Mouse (Mus musculus) MEL (cell line): ENCODE data around the gene Hadha. TPM values are rescaled to one million over a fixed set of nuclear protein-coding genes. Genes with fewer than 3 reads are reported as not detected.

Experiments
- DNase-seq: peaks from one replicate; pipeline ENCODE4 v3.0.0; 2011; ENCODE audit warnings: low read depth, low spot score
- H3K27ac ChIP-seq: 2 replicates; pipeline ENCODE4 v1.5.1; 2012; ENCODE audit warnings: low read depth, mild to moderate bottlenecking, control low read depth, low read length, moderate library complexity; ENCODE audit not compliant: control insufficient read depth
- H3K27me3 ChIP-seq, 2 experiments: fragments of 150-350 bp in 1 of 2; sonication (generic) in 1 of 2; 2 replicates each; pipeline ENCODE4 v1.6.1; 2012; ENCODE audit warnings: low read length in 2 of 2, mild to moderate bottlenecking in 2 of 2, improper control_type of control experiment in 1 of 2, moderate library complexity in 1 of 2; ENCODE audit not compliant: insufficient read depth in 2 of 2, control insufficient read depth in 1 of 2
- H3K36me3 ChIP-seq, 2 experiments: 2 replicates each; pipeline ENCODE4 v1.6.1; 2012 to 2014; ENCODE audit warnings: low read length in 2 of 2, improper control_type of control experiment in 1 of 2, inconsistent platforms in 1 of 2, mild to moderate bottlenecking in 1 of 2; ENCODE audit not compliant: insufficient read depth in 2 of 2, control insufficient read depth in 1 of 2
- H3K4me1 ChIP-seq, 2 experiments: fragments of 150-350 bp in 1 of 2; sonication (generic) in 1 of 2; 2 replicates each; pipeline ENCODE4 v1.6.1; 2012; ENCODE audit warnings: low read length in 2 of 2, improper control_type of control experiment in 1 of 2, mild to moderate bottlenecking in 1 of 2; ENCODE audit not compliant: insufficient read depth in 2 of 2, control insufficient read depth in 1 of 2
- H3K4me3 ChIP-seq, 2 experiments: fragments of 150-350 bp in 1 of 2; sonication (generic) in 1 of 2; 2 replicates each; pipeline ENCODE4 v1.5.1; 2012; ENCODE audit warnings: low read depth in 2 of 2, low read length in 2 of 2, mild to moderate bottlenecking in 2 of 2, moderate library complexity in 2 of 2, control low read depth in 1 of 2, improper control_type of control experiment in 1 of 2; ENCODE audit not compliant: control insufficient read depth in 1 of 2, insufficient read depth in 1 of 2
- H3K79me2 ChIP-seq: 2 replicates; pipeline ENCODE4 v1.6.1; 2012; ENCODE audit warnings: mild to moderate bottlenecking, low read length, moderate library complexity; ENCODE audit not compliant: control insufficient read depth, poor library complexity, insufficient read depth
- H3K9ac ChIP-seq: 2 replicates; pipeline ENCODE4 v1.6.1; 2012; ENCODE audit warnings: low read depth, mild to moderate bottlenecking, control low read depth, low read length, moderate library complexity; ENCODE audit not compliant: control insufficient read depth, poor library complexity, severe bottlenecking
- H3K9me3 ChIP-seq: fragments of 150-350 bp; sonication (generic); replicated peaks from 2 replicates; pipeline ENCODE4 v1.6.1; 2012; ENCODE audit warnings: mild to moderate bottlenecking, low read length, improper control_type of control experiment, moderate library complexity; ENCODE audit not compliant: insufficient read depth
- BHLHE40 ChIP-seq: IDR thresholded peaks from 2 replicates; pipeline ENCODE4 v1.6.1; 2012; ENCODE audit warnings: low read depth, mild to moderate bottlenecking, inconsistent platforms, low read length, improper control_type of control experiment, borderline replicate concordance
- CTCF ChIP-seq, 3 experiments: IDR thresholded peaks in 2 of 3; conservative IDR thresholded peaks in 1 of 3; 2 replicates each; pipeline ENCODE4 v1.5.1; 2011 to 2012; ENCODE audit warnings: low read length in 3 of 3, low read depth in 2 of 3, mild to moderate bottlenecking in 2 of 3, improper control_type of control experiment in 1 of 3, inconsistent platforms in 1 of 3, mixed read lengths in 1 of 3, moderate library complexity in 1 of 3; ENCODE audit not compliant: control insufficient read depth in 1 of 3, insufficient read depth in 1 of 3, poor library complexity in 1 of 3, severe bottlenecking in 1 of 3
- E2F4 ChIP-seq: IDR thresholded peaks from 2 replicates; pipeline ENCODE4 v1.6.1; 2011; ENCODE audit warnings: low read depth, low read length, improper control_type of control experiment, borderline replicate concordance
- ELF1 ChIP-seq: IDR thresholded peaks from 2 replicates; pipeline ENCODE4 v1.6.1; 2014; ENCODE audit warnings: low read depth, mild to moderate bottlenecking, inconsistent platforms, low read length, improper control_type of control experiment, moderate library complexity
- EP300 ChIP-seq, 2 experiments: IDR thresholded peaks; 2 replicates each; pipeline ENCODE4 v1.6.1; 2011; ENCODE audit warnings: improper control_type of control experiment in 2 of 2, low read length in 2 of 2, low read depth in 1 of 2, mild to moderate bottlenecking in 1 of 2
- GATA1 ChIP-seq: IDR thresholded peaks from 2 replicates; pipeline ENCODE4 v1.6.1; 2011; ENCODE audit warnings: low read depth, low read length, improper control_type of control experiment
- HCFC1 ChIP-seq: IDR thresholded peaks from 2 replicates; pipeline ENCODE4 v1.6.1; 2012; ENCODE audit warnings: low read depth, mild to moderate bottlenecking, inconsistent platforms, low read length, improper control_type of control experiment, moderate library complexity
- MAX ChIP-seq: IDR thresholded peaks from 2 replicates; pipeline ENCODE4 v1.6.1; 2011; ENCODE audit warnings: low read length, improper control_type of control experiment
- MXI1 ChIP-seq: IDR thresholded peaks from 2 replicates; pipeline ENCODE4 v1.6.1; 2011; ENCODE audit warnings: mild to moderate bottlenecking, low read depth, low read length, improper control_type of control experiment
- MYC ChIP-seq: IDR thresholded peaks from 2 replicates; pipeline ENCODE4 v1.6.1; 2011; ENCODE audit warnings: low read depth, mild to moderate bottlenecking, low read length, improper control_type of control experiment, moderate library complexity
- NELFE ChIP-seq: IDR thresholded peaks from 2 replicates; pipeline ENCODE4 v1.6.1; 2011; ENCODE audit warnings: low read depth, low read length, improper control_type of control experiment
- POLR2A ChIP-seq, 2 experiments: IDR thresholded peaks; 2 replicates each; pipeline ENCODE4 v1.6.1; 2011 to 2012; ENCODE audit warnings: low read length in 2 of 2, mild to moderate bottlenecking in 2 of 2, control low read depth in 1 of 2, improper control_type of control experiment in 1 of 2, low read depth in 1 of 2, moderate library complexity in 1 of 2; ENCODE audit not compliant: control insufficient read depth in 1 of 2, insufficient read depth in 1 of 2, poor library complexity in 1 of 2
- POLR2AphosphoS2 ChIP-seq: IDR thresholded peaks from 2 replicates; pipeline ENCODE4 v1.6.1; 2011; ENCODE audit warnings: low read length, improper control_type of control experiment
- POLR2AphosphoS5 ChIP-seq: IDR thresholded peaks from 2 replicates; pipeline ENCODE4 v1.6.1; 2012; ENCODE audit warnings: low read depth, borderline replicate concordance, mild to moderate bottlenecking, inconsistent platforms, low read length, moderate library complexity, mixed read lengths
- RAD21 ChIP-seq: IDR thresholded peaks from 2 replicates; pipeline ENCODE4 v1.6.1; 2011; ENCODE audit warnings: mild to moderate bottlenecking, low read depth, low read length, improper control_type of control experiment
- RCOR1 ChIP-seq: IDR thresholded peaks from 2 replicates; pipeline ENCODE4 v1.6.1; 2012; ENCODE audit warnings: low read depth, mild to moderate bottlenecking, inconsistent platforms, low read length, improper control_type of control experiment
- SIN3A ChIP-seq: IDR thresholded peaks from 2 replicates; pipeline ENCODE4 v1.6.1; 2012; ENCODE audit warnings: low read length, improper control_type of control experiment, inconsistent platforms
- TAL1 ChIP-seq: IDR thresholded peaks from 2 replicates; pipeline ENCODE4 v1.6.1; 2012; ENCODE audit warnings: mild to moderate bottlenecking, inconsistent platforms, low read length, moderate library complexity, mixed read lengths
- TBP ChIP-seq: IDR thresholded peaks from 2 replicates; pipeline ENCODE4 v1.8.0; 2011; ENCODE audit warnings: low read depth, low read length, improper control_type of control experiment
- TCF12 ChIP-seq: IDR thresholded peaks from 2 replicates; pipeline ENCODE4 v1.6.1; 2014; ENCODE audit warnings: low read depth, mild to moderate bottlenecking, inconsistent platforms, low read length, improper control_type of control experiment, moderate library complexity
- ZC3H11A ChIP-seq: IDR thresholded peaks from 2 replicates; pipeline ENCODE4 v1.6.1; 2012; ENCODE audit warnings: low read depth, mild to moderate bottlenecking, inconsistent platforms, low read length, improper control_type of control experiment
- ZMIZ1 ChIP-seq: IDR thresholded peaks from 2 replicates; pipeline ENCODE4 v1.6.1; 2012; ENCODE audit warnings: low read depth, mild to moderate bottlenecking, inconsistent platforms, low read length, improper control_type of control experiment, moderate library complexity
- ZNF384 ChIP-seq: IDR thresholded peaks from 2 replicates; pipeline ENCODE4 v1.6.1; 2012; ENCODE audit warnings: low read depth, mild to moderate bottlenecking, inconsistent platforms, low read length, improper control_type of control experiment
- polyA plus RNA-seq, 2 experiments: library from polyadenylated mRNA; stranded (reverse) in 1 of 2; unstranded in 1 of 2; fragments of >175 nt in 1 of 2; fragments of >200 nt in 1 of 2; gene quantifications; 2 replicates each; pipeline versions ENCODE4 v1.2.1 to v1.2.4; 2012; ENCODE audit warnings: low replicate concordance in 2 of 2, low read depth in 1 of 2; ENCODE audit not compliant: insufficient read length in 2 of 2, insufficient read depth in 1 of 2, missing spikeins in 1 of 2
- total RNA-seq: library from RNA; depleted of rRNA; stranded (reverse); fragments of 300-350 nt; gene quantifications from 2 replicates; pipeline ENCODE4 v1.2.3, GENCODE M21; 2012

The Hadha gene
- total and polyA plus RNA-seq, 3 experiments, result 107 to 271 (median 120) TPM

- Histone ChIP-seq H3K4me3 (peak overlapping the region; percentile 54 to 64), H3K4me1 (peaks cover 2 to 26% of the 10 kb centered on the region in 2 experiments; a peak in 3 of 4 replicates), H3K27me3 (no peaks in the 10 kb centered on the region), H3K27ac (no peak overlapping the region; the same call in 1 of the 2 replicates), H3K9ac (peak overlapping the region; percentile 51), H3K9me3 (no peaks in the 10 kb centered on the region), H3K79me2 (no peaks in the 10 kb centered on the region), H3K36me3 (peaks cover 0 to 7% of the 10 kb centered on the region in 2 experiments; a peak in 2 of 4 replicates)
- peak; percentile 95 for DNase-seq
- TF ChIP-seq TBP (peak; percentile 74; the same call in 1 of the 2 replicates), TAL1 (peak; percentile 35; the same call in 1 of the 2 replicates), POLR2AphosphoS2 (peak; percentile 82; the same call in 1 of the 2 replicates), ELF1 (peak; percentile 81), RCOR1 (no peak), GATA1 (peak; percentile 6; the same call in 1 of the 2 replicates), NELFE (peak; percentile 78), RAD21 (no peak), ZMIZ1 (peak; percentile 85; the same call in 1 of the 2 replicates), ZNF384 (no peak), MYC (0 out of 2 replicates have a peak, but pooled peaks have one; percentile 50), TCF12 (peak; percentile 73), E2F4 (no peak), HCFC1 (peak; percentile 76), ZC3H11A (no peak), BHLHE40 (no peak), POLR2A (IDR thresholded peaks at IDR 0.05; ENCODE audit: control insufficient read depth in 1 of 2, insufficient read depth in 1 of 2, low read depth in 1 of 2, low read length in 2 of 2, poor library complexity in 1 of 2) (peak; percentile 59 to 87; a peak in 2 of 4 replicates), EP300 (IDR thresholded peaks at IDR 0.05; ENCODE audit: low read depth in 1 of 2, low read length in 2 of 2) (0 out of 4 replicates have a peak, but pooled peaks of 1 of the 2 experiments have one; percentile 4), SIN3A (peak; percentile 77), MXI1 (peak; percentile 87), POLR2AphosphoS5 (peak; percentile 78; the same call in 1 of the 2 replicates), MAX (peak; percentile 63; the same call in 1 of the 2 replicates)
Observed at GRCm38 (mm10) chr5:30198257-30198656, 43.3 kb upstream of the Hadha start.

GRCm38 (mm10) chr5:30195340-30195739 lies 40.4 kb upstream of the Hadha start:
- Histone ChIP-seq H3K9ac (no peak overlapping the region), H3K27me3 (no peaks in the 10 kb centered on the region), H3K9me3 (no peaks in the 10 kb centered on the region), H3K4me3 (no peak overlapping the region), H3K27ac (no peak overlapping the region), H3K79me2 (no peaks in the 10 kb centered on the region), H3K4me1 (peaks cover 2 to 11% of the 10 kb centered on the region in 2 experiments; a peak in 3 of 4 replicates), H3K36me3 (peaks cover 0 to 4% of the 10 kb centered on the region in 2 experiments; a peak in 2 of 4 replicates)
- DNase-seq, result no peak
- TF ChIP-seq CTCF (IDR thresholded peaks at IDR 0.05 in 2 of 3, conservative IDR thresholded peaks at IDR 0.05 in 1 of 3; ENCODE audit: control insufficient read depth in 1 of 3, insufficient read depth in 1 of 3, low read depth in 2 of 3, low read length in 3 of 3, poor library complexity in 1 of 3, severe bottlenecking in 1 of 3), result no peak
- no peak for TF ChIP-seq POLR2A (IDR thresholded peaks at IDR 0.05; ENCODE audit: control insufficient read depth in 1 of 2, insufficient read depth in 1 of 2, low read depth in 1 of 2, low read length in 2 of 2, poor library complexity in 1 of 2)
- TF ChIP-seq MXI1, result no peak
